Mouse (Mus musculus) forebrain, embryonic 11.5 days (tissue): Measurements from ENCODE around the gene Zpbp2. TPM values are rescaled to one million over a fixed set of nuclear protein-coding genes. Genes with fewer than 3 reads are reported as not detected.

ENCODE experiments used
- ATAC-seq: fragments of 200-750 bp; cut with Nextera tagmentation; replicated peaks from 2 replicates; pipeline ENCODE4 v1.8.0; 2017; ENCODE audit warnings: moderate TSS enrichment; ENCODE audit not compliant: low FRiP score
- DNase-seq: peaks from one replicate; pipeline ENCODE4 v3.0.0-alpha.2; 2017; ENCODE audit warnings: low spot score
- H3K27ac ChIP-seq: fragments of 300-500 bp; sonication (generic); 2 replicates; pipeline ENCODE4 v1.5.1; 2014; ENCODE audit warnings: low read depth, low read length
- H3K27me3 ChIP-seq: fragments of 300-500 bp; sonication (generic); 2 replicates; pipeline ENCODE4 v1.6.1; 2014; ENCODE audit warnings: mild to moderate bottlenecking, low read length, mixed read lengths; ENCODE audit not compliant: control insufficient read depth, insufficient read depth
- H3K36me3 ChIP-seq: fragments of 300-500 bp; sonication (generic); 2 replicates; pipeline ENCODE4 v1.6.1; 2014; ENCODE audit warnings: mild to moderate bottlenecking, low read length, moderate library complexity, mixed read lengths; ENCODE audit not compliant: control insufficient read depth, insufficient read depth
- H3K4me1 ChIP-seq: fragments of 300-500 bp; sonication (generic); replicated peaks from 2 replicates; pipeline ENCODE4 v1.6.1; 2014; ENCODE audit warnings: low read length, mixed read lengths; ENCODE audit not compliant: control insufficient read depth, insufficient read depth
- H3K4me2 ChIP-seq: fragments of 300-500 bp; sonication (generic); 2 replicates; pipeline ENCODE4 v1.6.1; 2014; ENCODE audit warnings: low read depth, mild to moderate bottlenecking, low read length, moderate library complexity, mixed read lengths; ENCODE audit not compliant: severe bottlenecking
- H3K4me3 ChIP-seq: fragments of 300-500 bp; sonication (generic); 2 replicates; pipeline ENCODE4 v1.5.1; 2014; ENCODE audit warnings: low read depth, low read length
- H3K9ac ChIP-seq: fragments of 300-500 bp; sonication (generic); 2 replicates; pipeline ENCODE4 v1.6.1; 2014; ENCODE audit warnings: low read length
- H3K9me3 ChIP-seq: fragments of 300-500 bp; sonication (generic); 2 replicates; pipeline ENCODE4 v1.6.1; 2016; ENCODE audit warnings: low read length, mixed read lengths; ENCODE audit not compliant: control insufficient read depth
- WGBS: fragments of 180-500 bp; shearing (Covaris S2); extraction: QIAGEN DNeasy Blood & Tissue Kit; methylation state at CpG from one replicate; pipeline ENCODE4 v1.1.7; 2014; 5-methylcytosine and 5-hydroxymethylcytosine counted together
- polyA plus RNA-seq: library from polyadenylated mRNA; unstranded; fragments of >200 nt; fragmentation: Nextera tagmentation; extraction: Ambion mirVana; gene quantifications from 2 replicates; pipeline ENCODE4 v1.2.1, GENCODE M21; 2014

The Zpbp2 gene
- polyA plus RNA-seq, 1 experiment from 2014 or later = 0.21 TPM

DNA sequence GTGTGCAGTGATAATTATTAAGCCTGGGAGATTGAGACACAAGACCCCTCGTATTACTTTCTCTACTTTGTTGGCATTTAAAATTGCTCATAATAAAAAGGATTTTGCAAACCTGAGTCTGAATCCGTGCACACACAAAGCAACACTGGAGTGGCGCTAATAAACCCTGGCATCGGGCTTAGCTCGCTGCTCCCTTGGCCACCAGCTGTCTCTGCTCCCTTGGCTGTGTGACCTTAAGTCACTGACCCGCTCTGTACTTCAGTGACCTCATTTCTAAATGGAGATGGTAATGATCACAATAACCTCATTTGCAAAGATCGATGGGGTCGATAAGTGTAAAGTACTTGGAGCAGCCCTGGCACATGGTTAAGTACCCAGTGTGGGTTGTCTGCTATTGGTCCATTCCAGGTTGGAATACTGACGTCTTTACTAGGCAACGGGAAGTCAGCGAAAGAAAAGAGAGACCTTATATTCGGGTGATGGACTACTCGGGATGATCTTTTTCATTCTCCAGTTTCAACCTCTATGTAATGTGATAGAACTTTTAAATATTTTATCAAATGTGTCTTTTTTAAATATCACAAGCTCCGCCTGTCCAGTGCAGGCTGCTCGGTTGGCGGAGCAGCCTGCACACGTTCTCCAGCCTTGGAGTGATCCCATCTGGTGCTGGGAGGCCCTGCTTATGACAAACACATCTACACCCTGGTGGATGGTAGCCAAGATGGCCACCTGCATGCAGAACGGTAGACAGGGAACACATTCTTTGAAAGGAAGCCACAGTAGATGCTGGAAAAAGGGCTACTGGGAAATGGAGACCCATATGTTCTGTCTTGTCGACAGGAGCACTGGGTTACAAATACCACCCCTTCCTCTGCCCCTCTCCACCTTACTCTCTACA lies 39.9 kb downstream of the Zpbp2 start:
- H3K27me3 ChIP-seq = no peaks in the 10 kb centered on the region
- no peak overlapping the region for H3K4me3 ChIP-seq
- H3K36me3 ChIP-seq = no peaks in the 10 kb centered on the region
- no peak for ATAC-seq
- no peak overlapping the region for H3K4me2 ChIP-seq
- whole genome bisulfite sequencing = 78% methylated on average over 19 of the region's 19 CpGs
- H3K9ac ChIP-seq = no peak overlapping the region
- H3K27ac ChIP-seq = no peak overlapping the region
- peaks cover 16% of the 10 kb centered on the region for H3K4me1 ChIP-seq
- no peaks in the 10 kb centered on the region for H3K9me3 ChIP-seq
- DNase-seq = no peak

DNA sequence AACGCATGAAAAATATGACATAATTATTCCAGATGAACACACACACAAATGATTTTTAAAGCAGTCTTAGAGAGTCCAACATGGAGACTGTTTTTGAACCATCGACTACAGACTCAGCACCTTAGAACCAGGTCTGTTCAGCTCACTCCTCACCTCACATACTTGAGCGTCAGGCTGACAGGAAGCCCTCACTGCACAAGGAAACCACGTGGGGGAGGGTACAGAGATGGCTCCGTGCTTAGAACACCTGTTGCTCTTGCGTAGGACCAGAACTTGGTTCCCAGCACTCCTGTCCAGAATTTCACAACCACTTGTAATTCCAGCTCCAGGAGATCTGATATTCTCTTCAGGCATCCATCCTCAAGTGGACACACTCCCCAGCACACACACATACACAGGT lies 44.1 kb downstream of the Zpbp2 start:
- Histone ChIP-seq H3K27ac (no peak overlapping the region), H3K9me3 (no peaks in the 10 kb centered on the region), H3K9ac (no peak overlapping the region), H3K4me1 (no peaks in the 10 kb centered on the region), H3K4me3 (no peak overlapping the region), H3K36me3 (no peaks in the 10 kb centered on the region), H3K4me2 (no peak overlapping the region), H3K27me3 (no peaks in the 10 kb centered on the region)
- DNase-seq = no peak
- 82% methylated on average over 6 of the region's 6 CpGs for WGBS
- ATAC-seq = no peak

DNA sequence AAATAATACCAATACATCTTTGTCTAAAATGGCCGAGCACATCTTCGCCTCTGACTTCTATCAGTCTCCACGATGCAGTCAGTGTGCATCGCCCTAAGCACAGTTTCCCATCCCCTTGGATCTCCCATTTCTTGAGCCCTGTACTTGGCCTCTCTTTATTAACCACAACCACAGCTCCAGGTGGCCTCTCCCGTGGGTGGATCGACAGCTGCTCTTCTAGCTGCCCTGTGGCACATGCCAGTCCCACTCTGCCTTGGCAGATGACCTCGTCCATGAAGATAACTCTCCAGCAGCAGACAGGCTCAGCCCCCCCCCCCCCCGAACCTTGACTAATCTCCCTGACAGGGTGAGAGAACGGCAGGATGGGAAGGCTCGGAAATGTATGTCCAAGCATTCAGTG lies 44.6 kb downstream of the Zpbp2 start:
- 84% methylated on average over 10 of the region's 10 CpGs for WGBS
- no peak overlapping the region for H3K9ac ChIP-seq
- H3K4me3 ChIP-seq = no peak overlapping the region
- DNase-seq (no peak), ATAC-seq (no peak)
- no peaks in the 10 kb centered on the region for H3K36me3 ChIP-seq
- no peaks in the 10 kb centered on the region for H3K9me3 ChIP-seq
- H3K27ac ChIP-seq = no peak overlapping the region
- H3K4me1 ChIP-seq = no peaks in the 10 kb centered on the region
- no peaks in the 10 kb centered on the region for H3K27me3 ChIP-seq
- H3K4me2 ChIP-seq = no peak overlapping the region

DNA sequence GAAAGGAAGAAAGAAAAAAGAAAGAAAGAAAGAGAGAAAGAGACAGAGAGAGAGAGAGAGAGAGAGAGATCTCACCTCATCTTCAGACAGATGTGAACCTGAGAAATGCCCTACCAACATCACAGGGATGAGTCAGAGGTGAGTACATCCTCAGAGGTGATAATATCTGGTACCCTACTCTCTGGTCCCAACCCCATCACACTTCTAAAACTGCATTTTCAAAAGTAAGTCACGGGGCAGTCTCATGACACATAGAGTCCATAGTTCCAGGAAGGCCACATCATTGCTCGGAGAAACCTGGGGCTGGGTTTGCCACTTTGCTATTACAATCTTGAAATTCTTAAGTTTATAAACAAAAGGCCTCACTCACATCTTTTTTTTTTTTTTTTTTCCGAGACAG lies 45.1 kb downstream of the Zpbp2 start:
- Histone ChIP-seq H3K36me3 (no peaks in the 10 kb centered on the region), H3K9ac (no peak overlapping the region), H3K4me1 (no peaks in the 10 kb centered on the region), H3K4me3 (no peak overlapping the region), H3K9me3 (no peaks in the 10 kb centered on the region), H3K27me3 (no peaks in the 10 kb centered on the region), H3K27ac (no peak overlapping the region), H3K4me2 (no peak overlapping the region)
- no peak for ATAC-seq
- DNase-seq = no peak
- 78% methylated on average over 3 of the region's 3 CpGs for WGBS

DNA sequence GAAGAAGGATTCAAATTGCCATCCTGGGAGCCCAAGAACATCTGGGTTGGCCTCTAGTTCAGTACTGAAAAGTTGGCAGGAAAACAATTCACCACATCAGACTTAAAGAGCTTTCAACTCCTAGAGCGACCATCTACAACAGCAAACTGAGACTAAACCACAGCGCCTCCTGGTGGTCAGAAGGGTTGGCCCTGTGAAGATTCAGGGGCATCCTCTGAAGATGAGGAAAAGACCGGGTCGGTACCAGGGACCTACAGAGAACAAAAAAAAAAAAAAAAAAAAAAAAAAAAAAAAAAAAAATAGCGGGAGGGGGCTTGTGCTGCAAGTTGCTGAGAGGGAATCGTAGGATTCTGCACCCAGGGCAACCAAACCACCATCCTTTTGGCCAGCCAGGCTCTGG lies 46.5 kb downstream of the Zpbp2 start:
- no peaks in the 10 kb centered on the region for H3K27me3 ChIP-seq
- ATAC-seq (no peak), DNase-seq (peak; percentile 78)
- H3K9me3 ChIP-seq = no peaks in the 10 kb centered on the region
- H3K4me3 ChIP-seq = no peak overlapping the region
- no peak overlapping the region for H3K4me2 ChIP-seq
- no peaks in the 10 kb centered on the region for H3K36me3 ChIP-seq
- 42% methylated on average over 6 of the region's 6 CpGs for WGBS
- no peak overlapping the region for H3K27ac ChIP-seq
- 0 out of 2 replicates have a peak, but pooled peaks cover 3% of the 10 kb centered on the region for H3K4me1 ChIP-seq
- no peak overlapping the region for H3K9ac ChIP-seq

DNA sequence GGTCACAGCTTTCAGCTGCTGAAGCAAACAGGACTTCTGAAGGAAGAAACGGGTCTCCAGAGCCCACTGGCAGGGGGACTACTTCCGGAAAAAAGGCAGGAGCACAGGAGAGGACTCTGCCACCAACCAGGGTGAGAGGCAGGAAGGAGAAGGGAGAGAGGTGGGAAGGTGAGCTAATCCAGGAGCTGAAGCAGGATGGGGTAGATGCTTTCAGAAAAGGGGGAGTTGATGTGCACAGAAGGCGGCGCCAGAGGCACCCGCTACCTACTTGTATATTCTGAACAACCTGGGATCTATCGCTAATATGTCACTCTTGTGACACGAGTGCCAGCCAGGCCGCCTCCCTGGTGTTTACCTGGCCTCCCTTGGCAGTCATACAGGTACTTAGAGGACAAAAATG lies 47.1 kb downstream of the Zpbp2 start, which contains the start of gene Lrrc3c:
TSS of gene Lrrc3c (plus strand) at position 301 of the 400 bp plus-strand sequence.
- H3K27ac ChIP-seq = no peak within 1 kb of the TSS
- no peaks in the 10 kb centered on the region for H3K36me3 ChIP-seq
- no peak for DNase-seq
- no peak for ATAC-seq
- H3K4me2 ChIP-seq = no peak within 1 kb of the TSS
- H3K4me1 ChIP-seq = 0 out of 2 replicates have a peak, but pooled peaks cover 3% of the 10 kb centered on the region
- H3K9ac ChIP-seq = no peak within 1 kb of the TSS
- no peaks in the 10 kb centered on the region for H3K27me3 ChIP-seq
- no peaks in the 10 kb centered on the region for H3K9me3 ChIP-seq
- no peak within 1 kb of the TSS for H3K4me3 ChIP-seq
- WGBS = 89% methylated on average over 8 of the region's 8 CpGs

DNA sequence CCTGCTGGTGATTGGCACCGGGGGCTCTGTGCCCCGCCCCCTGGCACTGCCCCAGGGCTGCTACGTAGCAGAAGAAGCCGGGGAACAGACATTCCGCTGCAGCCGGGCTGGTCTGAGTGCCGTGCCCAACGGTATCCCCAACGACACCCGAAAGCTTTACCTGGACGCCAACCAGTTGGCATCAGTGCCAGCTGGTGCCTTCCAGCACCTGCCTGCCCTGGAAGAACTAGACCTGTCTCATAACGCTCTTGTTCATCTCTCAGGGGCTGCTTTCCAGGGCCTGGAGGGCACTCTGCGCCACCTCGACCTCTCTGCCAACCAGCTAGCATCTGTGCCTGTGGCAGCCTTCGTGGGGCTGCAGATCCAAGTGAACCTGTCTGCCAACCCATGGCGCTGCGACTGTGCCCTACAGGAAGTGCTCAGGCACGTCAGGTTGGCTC lies 48.0 kb downstream of the Zpbp2 start:
- Histone ChIP-seq H3K27me3 (no peaks in the 10 kb centered on the region), H3K9me3 (no peaks in the 10 kb centered on the region), H3K4me1 (0 out of 2 replicates have a peak, but pooled peaks cover 3% of the 10 kb centered on the region), H3K27ac (no peak overlapping the region), H3K9ac (no peak overlapping the region), H3K4me2 (no peak overlapping the region), H3K36me3 (no peaks in the 10 kb centered on the region), H3K4me3 (no peak overlapping the region)
- WGBS = 68% methylated on average over 18 of the region's 18 CpGs
- no peak for DNase-seq
- ATAC-seq = no peak

DNA sequence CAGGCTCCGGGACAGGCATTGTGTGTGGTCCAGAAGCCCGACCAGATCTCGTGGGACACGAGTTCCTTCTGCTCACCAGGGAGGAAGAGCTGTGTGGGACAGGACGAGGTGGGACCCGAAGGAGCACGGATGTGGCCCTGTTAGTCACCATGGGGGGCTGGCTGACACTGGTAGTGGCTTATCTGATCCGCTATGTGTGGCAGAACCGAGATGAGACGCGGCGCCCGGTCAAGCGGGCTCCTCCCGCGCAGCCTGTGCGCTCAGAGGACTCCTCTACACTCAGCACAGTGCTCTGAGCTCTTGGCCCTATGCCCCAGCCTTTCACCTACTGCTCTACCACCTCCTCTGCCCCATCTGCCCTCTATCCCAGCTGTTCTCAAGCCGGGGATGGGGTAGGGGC lies 48.4 kb downstream of the Zpbp2 start:
- Histone ChIP-seq H3K27me3 (no peaks in the 10 kb centered on the region), H3K36me3 (no peaks in the 10 kb centered on the region), H3K4me2 (no peak overlapping the region), H3K4me3 (no peak overlapping the region), H3K4me1 (0 out of 2 replicates have a peak, but pooled peaks cover 3% of the 10 kb centered on the region), H3K9ac (no peak overlapping the region), H3K27ac (no peak overlapping the region), H3K9me3 (no peaks in the 10 kb centered on the region)
- 43% methylated on average over 18 of the region's 18 CpGs for WGBS
- no peak for DNase-seq
- ATAC-seq = no peak
